Mouse (Mus musculus) gastrocnemius, postnatal 14 days (tissue): ENCODE measurements around the gene Erich6b. TPM values are rescaled to one million over a fixed set of nuclear protein-coding genes. Genes with fewer than 3 reads are reported as not detected.

Source experiments
- DNase-seq: peaks from one replicate; pipeline ENCODE4 v3.0.0; 2021; ENCODE audit warnings: mixed read lengths
- intact Hi-C: fragments of 180-260 bp; cut with DNase I; formaldehyde crosslinking; loops from one replicate; pipeline ENCODE4 v1.15.1; 2025; ENCODE audit warnings: low total_unique reads
- total RNA-seq, 2 experiments: library from RNA; stranded (reverse); gene quantifications; 2 replicates each; pipeline ENCODE4 v1.2.3; 2021

Erich6b gene
- total RNA-seq, 2 experiments from 2014 or later, result not detected

DNA sequence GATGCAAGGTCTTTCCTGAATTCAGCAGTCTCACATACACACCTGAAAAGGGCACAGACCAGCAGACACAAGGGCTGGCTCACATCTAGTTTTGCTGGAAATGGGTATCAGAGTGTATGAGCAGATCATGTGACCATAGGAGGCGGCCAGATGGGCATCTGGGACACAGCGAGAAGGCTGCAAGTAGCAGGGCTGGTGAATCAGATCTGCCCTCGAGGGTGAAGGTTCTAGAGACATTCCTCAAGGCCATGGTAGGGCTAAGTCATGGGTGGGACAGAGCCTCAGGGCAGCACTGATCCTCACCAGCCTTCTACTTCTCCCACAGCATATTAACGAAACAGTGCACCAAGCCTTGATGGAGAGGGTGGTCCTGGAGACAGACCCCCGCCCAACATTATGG lies 54.0 kb downstream of the Erich6b start:
- no peak for DNase-seq
- intact Hi-C loops, result no loop called here

GRCm38 (mm10) chr14:75697928-75698327 lies 55.9 kb downstream of the Erich6b start:
- intact Hi-C loops, result no loop called here
- DNase-seq, result no peak

DNA sequence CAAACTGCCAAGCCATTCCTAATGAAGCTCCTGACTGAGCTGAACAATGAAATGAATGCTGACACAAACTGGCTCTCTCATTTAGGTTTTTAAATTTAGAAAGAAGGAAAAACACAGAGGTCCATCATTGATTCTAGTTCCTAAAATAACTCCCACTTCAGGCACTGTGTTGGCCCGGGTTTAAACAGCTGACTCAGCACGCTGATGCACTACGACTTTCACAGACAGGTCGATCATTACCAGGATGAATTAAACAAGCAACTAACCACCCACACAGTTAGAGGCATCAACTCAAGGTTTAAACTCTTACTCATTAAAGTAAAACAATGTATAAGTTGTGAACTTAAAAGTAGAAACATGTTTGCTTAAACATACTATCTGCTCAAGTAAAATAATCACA lies 64.6 kb downstream of the Erich6b start:
- no peak for DNase-seq
- intact Hi-C loops, result no loop called here

DNA sequence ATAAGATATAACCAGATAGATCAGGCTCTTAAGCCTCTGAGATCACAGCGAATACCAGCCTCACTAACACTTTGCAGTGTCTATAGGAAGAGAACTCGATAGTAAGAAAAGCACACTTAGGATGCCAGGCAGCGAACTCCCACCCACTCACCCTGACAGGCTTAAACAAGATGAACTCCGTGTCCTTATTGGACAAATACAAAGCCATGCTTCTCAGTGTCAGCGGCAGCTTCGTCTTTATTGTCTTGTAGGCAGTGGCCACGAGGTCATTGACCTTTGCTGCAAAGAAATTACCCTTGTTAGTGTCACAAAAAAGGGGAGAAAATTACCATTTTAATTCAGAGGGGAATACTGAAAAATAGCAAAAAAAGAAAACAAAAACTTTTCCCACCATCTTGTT lies 65.7 kb downstream of the Erich6b start:
- DNase-seq, result no peak
- intact Hi-C loops, result no loop called here

- intact Hi-C loops, result no loop called here
- no peak for DNase-seq
Observed at GRCm38 (mm10) chr14:75708986-75709385, 66.9 kb downstream of the Erich6b start.

DNA sequence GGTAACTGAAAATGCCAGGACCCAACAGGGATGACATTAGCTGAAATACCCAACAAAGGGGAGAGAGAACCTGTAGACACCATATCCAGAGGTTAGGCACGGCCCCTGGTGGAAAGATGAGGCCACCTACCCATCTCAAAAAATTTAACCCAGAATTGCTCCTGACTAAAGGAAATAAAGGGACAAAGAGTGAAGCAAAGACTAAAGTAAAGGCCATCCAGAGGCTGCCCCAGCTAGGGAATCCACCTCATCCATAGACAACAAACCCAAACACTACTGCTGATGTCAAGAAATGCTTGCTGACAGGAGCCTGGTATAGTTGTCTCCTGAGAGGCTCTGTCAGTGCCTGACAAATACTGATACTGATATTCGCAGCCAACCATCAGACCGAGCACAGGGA lies 69.7 kb downstream of the Erich6b start:
- intact Hi-C loops, result no loop called here
- no peak for DNase-seq

- intact Hi-C loops, result no loop called here
- no peak for DNase-seq
Observed at GRCm38 (mm10) chr14:75712687-75713086, 70.6 kb downstream of the Erich6b start.

DNA sequence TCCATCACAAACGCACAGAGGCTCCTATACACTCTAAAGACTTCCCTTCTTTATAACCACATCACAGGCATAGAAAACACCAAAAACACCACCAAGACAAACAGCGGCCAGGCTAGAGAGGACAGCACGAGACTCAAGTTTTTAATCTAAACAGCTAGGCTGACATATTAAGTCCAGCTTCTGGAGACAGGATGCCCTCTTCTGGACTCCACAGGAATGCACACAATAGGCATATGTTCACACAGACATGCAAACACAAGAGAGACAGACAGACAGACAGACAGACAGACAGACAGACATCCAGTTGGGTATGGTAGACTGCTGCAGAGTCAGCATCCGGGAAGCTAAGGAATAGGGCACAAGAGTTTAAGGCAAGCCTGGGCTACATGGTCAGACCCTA lies 71.6 kb downstream of the Erich6b start:
- intact Hi-C loops, result no loop called here
- DNase-seq, result no peak

DNA sequence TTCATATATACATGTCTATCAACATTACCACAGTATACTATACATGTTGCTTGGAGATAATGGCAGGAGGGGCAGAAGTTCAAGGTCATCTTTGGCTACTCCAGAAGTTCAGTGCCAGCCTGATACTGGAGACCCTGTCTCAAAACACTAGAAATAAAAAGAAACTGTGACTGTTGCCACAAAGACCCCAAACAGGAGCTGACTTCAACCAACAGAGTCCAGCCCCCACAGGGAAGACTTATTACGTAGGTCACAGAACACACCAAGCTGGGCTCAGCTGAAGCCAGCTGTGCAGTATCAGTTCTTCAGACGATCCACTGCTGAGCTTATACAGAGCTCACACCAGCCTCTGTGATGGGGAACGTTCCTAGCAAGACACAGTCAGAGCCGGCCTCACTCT lies 74.4 kb downstream of the Erich6b start:
- intact Hi-C loops, result no loop called here
- DNase-seq, result no peak

Other genes with a start within 250 kb of the Erich6b start
- gene Siah3, start 186.3 kb upstream of the Erich6b start, total RNA-seq, result under 1 TPM; 0.16 to 0.43 TPM
- not detected for gene Spert, start 49.1 kb upstream of the Erich6b start, total RNA-seq
- 1 to 10 TPM; 8.3 to 9.3 TPM for gene Cog3, start 112.3 kb downstream of the Erich6b start, total RNA-seq
- gene Slc25a30, start 144.8 kb downstream of the Erich6b start, total RNA-seq, result 1 to 10 TPM; 7.8 to 9.6 TPM
- gene Tpt1, start 202.8 kb downstream of the Erich6b start, total RNA-seq, result 1,000 to 10,000 TPM; 3,074 to 3,192 TPM